Mouse (Mus musculus) large intestine, adult 2 months (tissue): Measurements from ENCODE around the gene Sh3glb1. TPM values are rescaled to one million over a fixed set of nuclear protein-coding genes. Genes with fewer than 3 reads are reported as not detected.

ENCODE experiments used
- DNase-seq: peaks from one replicate; pipeline ENCODE4 v3.0.0-alpha.2; 2012; ENCODE audit warnings: low read depth, low spot score
- WGBS: fragments of 180-500 bp; shearing (Covaris S2); methylation state at CpG from one replicate; pipeline ENCODE4 v1.1.7; 2018; 5-methylcytosine and 5-hydroxymethylcytosine counted together
- polyA plus RNA-seq: library from polyadenylated mRNA; depleted of rRNA; stranded (reverse); fragments of >200 nt; gene quantifications from 2 replicates; pipeline ENCODE4 v1.2.3, GENCODE M21; 2012

Gene Sh3glb1
- polyA plus RNA-seq, 1 experiment, result 19.1 TPM

GRCm38 (mm10) chr3:144717121-144717520 is 3.0 kb downstream of the Sh3glb1 start:
- no peak for DNase-seq
- 57% methylated on average over 3 of the region's 3 CpGs for WGBS

DNA sequence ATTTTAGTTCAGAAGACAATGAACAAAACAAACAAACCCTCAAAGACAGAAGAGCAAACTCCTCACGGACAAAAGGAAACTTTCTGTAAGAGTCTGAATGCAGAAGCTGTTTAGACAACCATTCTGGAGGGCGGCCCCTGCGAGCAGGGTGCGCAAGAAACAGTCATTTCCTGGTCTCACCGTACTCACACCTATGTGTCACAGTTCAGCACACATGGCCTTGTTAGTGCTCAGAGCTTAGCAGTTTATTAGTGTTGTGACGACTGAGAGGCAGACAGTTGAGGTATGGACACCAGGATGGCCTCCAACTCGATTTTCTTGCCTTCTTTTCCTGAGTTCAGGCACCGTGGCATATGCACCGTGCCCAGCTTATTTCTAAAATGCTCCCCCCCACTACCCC is 4.2 kb downstream of the Sh3glb1 start:
- 24% methylated on average over 9 of the region's 9 CpGs for WGBS
- no peak for DNase-seq

DNA sequence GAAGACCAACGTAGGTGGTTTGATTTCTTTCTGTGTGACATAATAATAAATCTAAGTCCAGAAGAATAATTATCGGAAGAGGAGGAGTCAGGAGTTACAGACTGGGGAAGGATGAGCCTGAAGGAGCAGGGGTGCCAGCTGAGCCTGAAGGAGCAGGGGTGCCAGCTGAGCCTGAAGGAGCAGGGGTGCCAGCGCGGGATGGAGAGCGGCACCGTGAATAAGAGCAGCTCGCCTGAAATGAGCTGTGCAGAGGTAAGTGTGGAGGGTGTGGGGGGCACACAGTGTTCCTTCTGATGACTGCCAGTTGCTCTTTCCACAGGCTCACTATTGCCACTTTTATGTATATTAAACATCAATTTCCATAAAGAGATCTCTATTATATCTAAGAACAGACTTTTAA is 5.1 kb downstream of the Sh3glb1 start:
- no peak for DNase-seq
- 70% methylated on average over 7 of the region's 7 CpGs for WGBS

DNA sequence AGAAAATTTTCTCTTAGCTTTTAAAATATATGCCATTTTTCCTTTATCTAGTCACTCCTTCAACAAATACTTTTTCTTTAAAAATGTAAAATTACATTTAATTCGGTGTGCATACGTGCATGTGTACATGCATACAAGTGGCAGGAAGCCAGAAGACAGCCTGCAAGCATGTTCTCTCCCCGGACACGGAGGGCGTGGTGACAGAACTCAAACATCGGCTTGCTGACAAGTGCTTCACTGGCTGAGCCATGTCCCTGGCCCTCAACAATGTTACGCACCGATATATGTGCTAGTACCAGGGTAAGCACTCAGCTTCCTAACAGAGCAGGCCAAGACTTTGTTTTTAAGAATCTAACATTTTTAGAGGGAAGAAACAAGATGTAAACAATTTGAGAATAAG is 5.5 kb downstream of the Sh3glb1 start:
- no peak for DNase-seq
- 21% methylated on average over 8 of the region's 8 CpGs for WGBS

- WGBS, result 24% methylated on average over 7 of the region's 7 CpGs
- no peak for DNase-seq
Measured at GRCm38 (mm10) chr3:144714126-144714525, 6.0 kb downstream of the Sh3glb1 start.

GRCm38 (mm10) chr3:144711607-144712206 is 8.4 kb downstream of the Sh3glb1 start:
- WGBS, result 88% methylated on average over 6 of the region's 6 CpGs
- no peak for DNase-seq

GRCm38 (mm10) chr3:144708612-144709011 is 11.5 kb downstream of the Sh3glb1 start:
- no peak for DNase-seq
- 64% methylated on average over 5 of the region's 5 CpGs for WGBS

- no peak for DNase-seq
- 51% methylated on average over 6 of the region's 6 CpGs for WGBS
Measured at GRCm38 (mm10) chr3:144703959-144704358, 16.2 kb downstream of the Sh3glb1 start.

DNA sequence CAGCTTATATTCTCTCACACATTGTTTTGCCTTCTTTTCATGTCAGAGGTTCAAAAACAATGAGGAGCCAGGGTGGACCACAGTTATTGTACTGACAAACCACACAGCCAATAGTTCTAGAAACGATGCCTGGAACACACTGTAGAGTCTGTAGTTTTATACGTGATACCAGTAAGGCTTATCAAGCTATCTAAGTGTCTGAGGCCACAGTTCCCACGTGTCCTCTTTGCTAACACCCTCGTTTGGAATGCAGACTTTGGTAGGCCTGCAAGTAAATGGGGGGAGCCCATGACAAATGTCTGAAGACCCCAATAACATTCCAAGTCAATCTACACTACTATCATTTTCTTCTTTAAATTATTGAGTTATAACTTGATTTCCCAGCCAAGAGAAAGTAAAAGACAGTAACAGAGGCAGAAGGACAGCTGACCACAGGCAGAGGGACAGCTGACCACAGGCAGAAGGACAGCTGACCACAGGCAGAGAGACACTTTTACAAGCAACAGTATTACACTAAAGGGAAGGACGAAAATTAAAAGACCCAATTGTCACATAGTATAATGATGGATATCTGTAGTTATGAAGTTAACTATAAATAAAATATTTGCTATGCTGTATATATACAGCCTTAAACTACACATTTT is 21.2 kb downstream of the Sh3glb1 start:
- no peak for DNase-seq
- WGBS, result 74% methylated on average over 5 of the region's 5 CpGs

DNA sequence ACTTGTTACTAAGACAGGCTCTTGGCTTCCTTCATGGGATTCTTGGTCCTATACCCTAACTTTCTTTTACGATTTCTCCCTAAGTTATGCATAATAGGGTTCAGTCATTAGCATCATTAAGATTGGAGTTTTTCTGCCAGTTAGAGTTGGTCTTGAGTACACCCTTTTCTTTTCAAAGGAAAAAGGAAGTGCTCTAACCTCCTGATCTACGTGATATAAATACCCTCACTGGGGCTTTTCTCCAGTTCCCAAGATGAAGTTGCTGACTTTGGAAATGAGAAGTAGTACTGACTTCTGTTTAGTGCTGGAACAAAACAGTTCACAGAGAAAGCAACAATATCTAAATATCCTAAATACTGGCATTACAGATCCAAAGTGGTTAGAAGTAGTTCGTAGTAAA is 22.2 kb downstream of the Sh3glb1 start:
- 78% methylated on average over 3 of the region's 3 CpGs for WGBS
- no peak for DNase-seq

GRCm38 (mm10) chr3:144697154-144697553 is 23.0 kb downstream of the Sh3glb1 start:
- DNase-seq, result no peak
- WGBS, result 43% methylated on average over 5 of the region's 5 CpGs

GRCm38 (mm10) chr3:144694941-144695340 is 25.2 kb downstream of the Sh3glb1 start:
- no peak for DNase-seq
- 68% methylated on average over 7 of the region's 7 CpGs for WGBS

DNA sequence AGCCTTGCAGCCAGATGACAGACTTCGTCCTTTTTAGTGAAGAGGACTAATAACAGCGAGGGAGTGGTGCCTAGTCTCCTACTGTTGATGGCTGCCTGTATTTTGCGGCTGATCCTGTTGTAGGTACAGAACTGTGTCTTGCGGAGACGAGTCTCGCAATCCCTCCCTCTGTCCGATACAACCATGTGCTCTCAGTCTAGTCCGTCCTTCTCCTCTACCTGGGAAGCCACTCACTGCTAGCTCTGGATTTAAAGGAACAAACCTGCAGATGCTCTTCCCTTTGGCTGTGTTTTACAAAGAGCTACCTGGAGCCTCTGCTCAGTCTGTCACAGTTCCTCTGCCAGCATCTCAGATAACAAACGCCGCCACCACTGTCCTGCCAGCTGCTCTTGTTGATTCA is 26.1 kb downstream of the Sh3glb1 start:
- WGBS, result 91% methylated on average over 10 of the region's 10 CpGs
- no peak for DNase-seq

GRCm38 (mm10) chr3:144692052-144692451 is 28.1 kb downstream of the Sh3glb1 start:
- 30% methylated on average over 3 of the region's 3 CpGs for WGBS
- DNase-seq, result no peak

DNA sequence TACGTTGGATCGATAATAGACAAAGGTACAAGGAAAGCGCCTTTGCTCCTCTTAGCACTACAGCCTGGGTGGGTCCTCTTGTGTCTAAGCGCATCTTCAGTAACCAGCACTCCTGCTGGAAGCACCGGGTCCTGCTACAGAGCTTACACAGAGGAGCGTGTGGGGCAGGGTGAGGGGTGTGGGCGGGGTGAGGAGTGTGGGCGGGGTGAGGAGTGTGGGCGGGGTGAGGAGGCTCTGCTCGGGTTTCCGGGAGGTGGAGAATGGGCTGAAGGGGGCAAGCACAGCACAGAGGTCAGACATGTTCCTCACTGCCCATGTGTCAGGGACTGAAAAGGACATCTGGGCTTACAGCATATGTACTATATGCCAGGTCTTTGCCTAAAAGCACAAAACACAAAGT is 30.9 kb downstream of the Sh3glb1 start:
- DNase-seq, result no peak
- WGBS, result 41% methylated on average over 11 of the region's 11 CpGs

- 32% methylated on average over 8 of the region's 8 CpGs for WGBS
- peak; percentile 31 for DNase-seq
Measured at GRCm38 (mm10) chr3:144688284-144688683, 31.9 kb downstream of the Sh3glb1 start.

- no peak for DNase-seq
- WGBS, result 90% methylated on average over 9 of the region's 9 CpGs
Measured at GRCm38 (mm10) chr3:144687618-144688017, 32.5 kb downstream of the Sh3glb1 start.

- WGBS, result 85% methylated on average over 5 of the region's 5 CpGs
- DNase-seq, result no peak
Measured at GRCm38 (mm10) chr3:144686146-144686545, 34.0 kb downstream of the Sh3glb1 start.

DNA sequence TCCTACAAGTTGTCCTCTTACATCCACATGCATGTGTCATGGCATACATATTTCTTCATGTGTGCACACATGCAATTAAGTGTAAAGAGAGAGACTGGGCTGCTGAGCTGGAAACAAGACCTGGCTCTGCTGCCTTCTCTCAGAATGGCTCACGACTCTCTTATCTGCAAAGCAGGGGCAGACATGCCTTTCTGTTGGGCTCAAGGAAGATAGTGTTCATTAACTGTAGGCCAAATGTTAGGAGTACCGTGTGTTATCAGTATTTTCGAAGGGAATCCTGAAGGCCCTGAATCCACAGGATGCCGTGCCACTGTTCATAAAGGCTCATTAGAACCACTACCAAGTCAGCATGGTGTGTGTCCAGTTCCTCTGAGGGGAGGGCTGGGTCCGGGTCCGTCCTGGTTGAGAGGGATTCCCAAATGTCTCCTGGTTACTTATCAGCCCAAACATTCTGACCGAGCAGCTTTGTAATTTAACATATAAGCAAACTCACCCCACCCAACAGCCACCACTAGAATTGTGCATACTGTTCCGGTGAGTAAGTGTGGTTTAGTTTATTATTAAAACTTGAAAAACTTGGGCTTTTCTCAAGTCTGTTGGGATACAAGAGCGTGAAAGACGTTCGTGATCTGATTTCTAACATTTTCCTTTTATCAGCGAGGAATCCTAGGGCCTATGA is 36.9 kb downstream of the Sh3glb1 start:
- WGBS, result 85% methylated on average over 12 of the region's 12 CpGs
- DNase-seq, result no peak

DNA sequence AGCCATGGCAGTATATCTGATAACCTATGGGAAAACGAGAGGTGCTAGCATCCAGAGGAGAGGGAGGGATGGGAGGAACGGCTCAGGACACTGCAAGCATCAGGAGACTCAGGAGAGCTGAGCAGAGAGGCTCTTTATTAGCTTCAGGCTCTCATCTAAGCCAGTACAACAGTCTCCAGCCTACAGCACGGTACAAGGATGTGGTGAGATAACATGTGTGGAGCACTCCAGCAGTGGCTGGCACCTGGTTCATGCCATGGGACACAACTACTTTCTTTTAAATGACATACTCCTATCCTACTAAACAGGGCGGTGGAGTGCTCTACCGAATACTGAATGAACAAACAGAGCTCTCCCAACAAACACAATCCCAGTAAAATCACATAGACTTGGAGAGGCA is 38.6 kb downstream of the Sh3glb1 start:
- WGBS, result 73% methylated on average over 5 of the region's 5 CpGs
- no peak for DNase-seq

- WGBS, result 79% methylated on average over 8 of the region's 8 CpGs
- DNase-seq, result no peak
Measured at GRCm38 (mm10) chr3:144679701-144680159, 40.4 kb downstream of the Sh3glb1 start.
